Mouse (Mus musculus) large intestine, adult 2 months (tissue): Measurements from ENCODE around the gene Itga6. TPM values are rescaled to one million over a fixed set of nuclear protein-coding genes. Genes with fewer than 3 reads are reported as not detected.

Source experiments
- DNase-seq: peaks from one replicate; pipeline ENCODE4 v3.0.0-alpha.2; 2012; ENCODE audit warnings: low read depth, low spot score
- WGBS: fragments of 180-500 bp; shearing (Covaris S2); methylation state at CpG from one replicate; pipeline ENCODE4 v1.1.7; 2018; 5-methylcytosine and 5-hydroxymethylcytosine counted together
- polyA plus RNA-seq: library from polyadenylated mRNA; depleted of rRNA; stranded (reverse); fragments of >200 nt; gene quantifications from 2 replicates; pipeline ENCODE4 v1.2.3, GENCODE M21; 2012

The Itga6 gene
- polyA plus RNA-seq, 1 experiment: 58.6 TPM

DNA sequence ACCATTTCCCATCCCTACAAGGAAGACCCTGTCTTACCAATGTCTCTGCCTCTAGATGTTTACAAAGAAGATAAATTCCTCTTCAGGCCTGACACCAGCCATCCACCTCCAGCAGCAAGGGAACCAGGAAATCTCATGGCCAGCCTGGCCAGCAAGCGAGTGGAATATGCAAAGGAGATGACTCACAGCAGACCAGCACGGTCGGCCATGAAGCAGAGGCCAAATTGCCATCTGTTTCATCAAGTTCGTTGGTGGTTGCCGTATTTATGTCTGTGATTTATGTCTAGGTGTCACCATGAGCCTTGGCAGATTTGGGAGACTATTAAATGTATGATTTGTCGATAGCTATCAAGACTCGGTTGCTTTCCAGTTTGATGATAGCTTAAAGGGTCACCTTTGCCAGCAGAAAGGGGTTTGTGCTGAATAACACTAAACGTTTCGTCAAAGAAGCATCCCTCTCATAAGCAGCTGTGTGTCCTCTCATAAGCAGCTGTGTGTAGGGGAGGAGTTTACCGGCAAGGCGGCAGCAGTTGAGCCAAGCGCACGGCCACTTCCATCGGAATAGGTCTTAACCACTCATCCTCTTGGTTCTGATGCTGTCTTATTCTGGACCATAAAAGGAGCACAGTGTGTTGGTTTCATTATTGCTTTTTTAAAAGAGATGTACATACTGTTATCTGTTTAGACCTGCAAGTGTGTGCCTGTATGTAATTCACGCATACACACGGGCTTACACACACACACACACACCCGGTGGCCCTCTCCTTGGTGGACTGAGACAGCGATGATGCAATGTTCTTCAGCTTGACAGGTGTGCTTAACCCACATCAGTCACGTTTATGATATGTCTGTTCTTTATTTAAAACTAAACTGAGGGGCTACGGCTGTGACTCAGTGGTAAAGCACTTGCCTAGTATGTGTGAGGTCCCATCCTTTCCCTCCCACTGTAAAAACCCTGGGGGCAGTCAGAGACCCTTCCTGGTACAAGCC lies 14.5 kb upstream of the Itga6 start:
- DNase-seq: no peak
- WGBS: 53% methylated on average over 20 of the region's 20 CpGs

DNA sequence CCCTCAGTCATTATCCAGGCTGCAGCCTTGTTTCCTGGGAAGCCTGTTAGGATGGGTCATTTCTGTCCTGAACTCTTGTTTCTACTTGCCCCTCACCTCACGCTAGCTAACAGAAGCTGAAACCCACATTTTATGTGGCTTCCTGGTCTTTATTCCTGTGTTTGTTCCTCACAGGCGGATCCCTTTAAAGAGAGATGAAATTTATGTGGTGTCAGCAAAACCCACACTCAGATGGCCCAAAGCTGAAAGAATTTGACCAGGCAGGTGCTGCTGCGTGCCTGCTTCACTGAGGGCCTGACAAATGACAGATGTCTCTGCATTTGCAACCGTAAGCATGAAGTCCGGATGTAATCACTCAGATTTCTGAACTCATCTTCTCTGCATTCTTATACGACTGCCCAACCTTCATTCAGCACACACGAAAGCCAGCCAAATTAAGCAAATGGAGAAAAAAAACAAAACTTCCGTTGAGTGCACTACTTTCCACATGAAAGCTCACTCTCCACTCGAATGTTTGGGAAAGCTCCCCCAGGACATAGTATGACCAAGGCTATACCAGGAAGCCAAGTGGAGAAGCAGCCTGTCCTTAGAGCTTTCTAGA lies 10.5 kb upstream of the Itga6 start:
- WGBS: 54% methylated on average over 9 of the region's 9 CpGs
- DNase-seq: no peak

- no peak for DNase-seq
- WGBS: 90% methylated on average over 17 of the region's 17 CpGs
Measured at GRCm38 (mm10) chr2:71735541-71736159, 9.8 kb upstream of the Itga6 start.

DNA sequence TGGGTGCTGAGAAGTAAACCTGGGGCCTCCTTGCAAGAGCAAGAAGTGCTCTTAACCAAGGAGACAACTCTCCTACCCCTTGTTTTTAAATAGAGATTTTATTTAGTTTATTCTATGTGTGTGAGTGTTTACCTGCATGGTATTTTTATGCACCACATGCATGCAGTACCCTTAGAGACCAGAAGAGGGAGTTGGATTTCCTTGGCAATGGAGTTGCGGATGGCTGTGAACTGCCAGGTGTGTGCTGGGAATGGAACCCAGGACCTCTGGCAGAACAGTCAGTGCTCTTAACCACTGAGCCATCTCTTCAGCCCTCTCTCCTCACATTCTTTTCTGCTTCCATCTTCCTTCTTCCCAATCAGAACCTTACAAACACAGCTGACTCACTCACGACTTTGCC lies 9.2 kb upstream of the Itga6 start:
- DNase-seq: no peak
- WGBS: 93% methylated on average over 2 of the region's 2 CpGs

GRCm38 (mm10) chr2:71739173-71739860 lies 6.1 kb upstream of the Itga6 start:
- WGBS: 31% methylated on average over 9 of the region's 9 CpGs
- no peak for DNase-seq

DNA sequence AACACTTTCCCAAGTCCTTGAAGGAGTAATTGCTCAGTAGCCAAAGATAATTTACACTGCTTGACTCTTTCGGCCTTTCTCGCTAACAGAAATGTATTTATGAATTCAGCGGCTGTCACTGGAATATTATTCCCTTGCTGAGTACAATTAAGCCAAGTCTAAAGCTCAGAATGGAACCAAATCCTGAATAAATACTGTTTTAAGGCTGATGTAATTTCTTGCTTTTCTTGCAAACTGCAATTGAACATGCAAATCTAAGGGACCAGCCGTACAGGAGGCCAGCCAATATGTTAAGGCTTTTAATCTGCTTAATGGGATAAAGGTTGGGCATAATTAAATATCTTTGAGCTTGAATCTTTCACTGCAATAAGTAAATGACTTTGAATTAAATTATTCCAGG lies 2.9 kb upstream of the Itga6 start:
- no peak for DNase-seq
- WGBS: 86% methylated on average over 4 of the region's 4 CpGs

GRCm38 (mm10) chr2:71743377-71743776 lies 2.0 kb upstream of the Itga6 start:
- 85% methylated on average over 7 of the region's 7 CpGs for WGBS

DNA sequence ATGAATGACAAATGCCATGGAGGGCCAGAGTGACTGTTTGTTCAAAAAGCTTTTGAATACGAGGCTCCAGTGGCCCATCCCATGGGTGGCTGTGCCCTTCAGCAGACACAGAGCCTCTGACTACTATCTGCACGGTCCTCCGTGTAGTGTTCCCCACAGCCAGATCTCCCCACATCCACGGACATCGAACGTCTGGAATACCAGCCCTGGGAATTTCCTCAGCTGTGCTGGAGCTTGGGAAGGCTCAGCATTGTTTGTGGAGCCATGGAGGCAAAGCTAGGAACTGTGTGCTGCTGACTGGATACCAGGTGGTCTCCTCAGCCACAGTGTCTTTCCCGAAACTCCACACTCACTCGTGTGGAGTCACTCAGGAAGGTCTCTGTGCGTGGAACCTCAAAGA lies 1.1 kb upstream of the Itga6 start:
- WGBS: 73% methylated on average over 9 of the region's 9 CpGs
- no peak for DNase-seq

More at GRCm38 (mm10) chr2:71743377-71743776, 2.0 kb upstream of the Itga6 start:
- no peak for DNase-seq

DNA sequence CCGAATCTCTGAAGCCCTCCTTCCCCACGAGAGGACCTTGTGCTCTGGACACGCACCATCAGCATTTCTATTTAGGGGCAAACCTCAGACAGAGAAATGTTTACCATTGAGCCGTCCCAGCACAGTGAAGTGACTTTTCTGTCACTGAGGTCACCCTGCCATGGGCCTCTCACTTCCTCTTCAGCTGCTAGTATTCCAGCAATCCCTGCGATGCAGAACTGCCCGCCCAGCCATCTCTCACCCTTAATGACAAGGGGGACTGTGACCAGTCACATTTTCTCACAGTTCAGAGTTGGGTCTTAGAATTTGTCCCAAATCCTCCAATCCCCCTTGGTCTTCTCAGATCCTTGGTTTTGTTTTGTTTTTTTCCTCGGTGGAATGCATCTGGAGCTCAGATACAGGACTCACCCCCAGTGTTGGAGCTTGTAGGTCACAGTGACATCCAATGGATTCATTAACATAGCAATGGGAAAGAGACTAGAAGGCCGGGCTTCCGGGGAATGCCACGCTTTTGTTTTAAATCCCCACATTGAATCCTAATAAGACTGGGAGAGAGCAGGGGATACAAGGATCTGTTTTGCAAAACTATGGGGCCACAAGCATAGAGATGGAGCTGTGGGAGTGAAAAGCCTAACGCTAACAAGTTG lies 432 bp upstream of the Itga6 start:
- WGBS: 69% methylated on average over 11 of the region's 11 CpGs
- no peak for DNase-seq

DNA sequence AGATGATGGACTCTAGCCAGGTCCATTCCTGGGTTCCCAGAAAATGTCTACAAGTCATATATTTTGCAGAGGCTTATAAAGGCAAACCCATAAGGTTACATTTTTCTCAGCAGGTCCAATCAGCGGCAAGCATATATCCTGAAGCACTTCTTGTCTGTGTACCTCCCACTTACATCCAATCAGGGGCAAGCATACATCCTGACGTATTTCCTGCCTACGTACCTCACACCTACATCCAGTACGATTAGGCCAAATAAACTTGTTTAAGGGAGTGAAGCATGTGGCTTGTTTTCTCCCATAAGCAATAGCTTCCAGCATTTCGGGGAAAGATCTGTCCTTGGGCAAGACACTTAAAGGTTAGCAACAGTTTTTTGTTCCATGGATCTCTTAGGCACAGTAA lies 3.0 kb downstream of the Itga6 start:
- 94% methylated on average over 5 of the region's 5 CpGs for WGBS
- DNase-seq: no peak

DNA sequence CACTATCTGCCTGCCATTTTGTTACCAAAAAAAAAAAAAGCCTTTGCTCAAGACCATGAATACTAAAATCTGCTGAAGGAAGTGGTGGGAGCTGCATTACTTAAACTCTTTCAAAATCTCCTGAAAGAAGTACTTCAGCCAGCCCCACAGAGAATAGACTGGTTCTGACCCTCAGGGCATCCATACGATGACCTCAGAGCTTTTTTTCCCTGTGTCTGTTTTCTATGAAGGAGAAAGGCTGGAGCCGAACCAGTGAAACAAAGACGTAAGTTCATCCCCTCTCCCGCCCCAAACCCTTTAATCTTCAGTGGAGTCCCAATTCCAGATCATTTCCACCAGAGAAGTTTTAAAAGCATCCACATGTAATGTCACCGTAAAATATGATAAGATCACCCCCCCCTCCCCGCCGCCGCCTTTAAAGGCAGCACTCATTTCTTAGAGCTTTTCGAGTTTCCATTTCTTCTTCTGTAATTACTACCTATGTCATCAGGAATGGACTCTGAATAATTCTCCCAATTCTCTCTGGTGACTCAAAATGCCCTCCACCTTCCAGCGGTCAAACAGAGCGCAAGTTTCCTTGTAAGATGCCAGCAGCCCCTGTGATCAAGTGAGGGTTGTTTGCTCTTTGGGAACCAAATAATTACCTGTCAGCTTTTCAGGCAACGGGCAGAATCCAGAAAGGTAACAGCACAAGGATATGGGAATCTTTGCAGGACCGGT lies 4.1 kb downstream of the Itga6 start:
- DNase-seq: no peak
- WGBS: 76% methylated on average over 13 of the region's 13 CpGs

GRCm38 (mm10) chr2:71750087-71750453 lies 4.7 kb downstream of the Itga6 start:
- WGBS: 65% methylated on average over 10 of the region's 10 CpGs
- no peak for DNase-seq

DNA sequence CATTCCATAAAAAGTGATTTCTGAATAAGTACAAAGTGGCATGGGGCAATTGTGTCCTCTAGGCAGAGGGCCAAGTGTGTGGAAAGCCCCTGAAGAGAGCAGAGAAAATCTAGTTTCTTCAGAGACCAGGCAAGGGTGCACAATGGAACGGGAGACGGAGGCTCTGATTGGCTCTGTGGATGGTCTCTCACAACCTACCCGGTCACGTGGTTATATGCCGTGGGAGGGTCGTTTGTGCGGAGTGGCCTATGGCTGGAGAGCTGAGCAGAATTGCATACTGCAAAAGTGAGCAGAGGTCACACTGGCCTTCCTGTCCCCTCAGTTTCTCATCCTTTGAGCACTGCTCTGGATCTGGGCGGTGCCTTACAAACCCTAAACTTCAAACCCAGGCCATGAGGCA lies 5.9 kb downstream of the Itga6 start:
- DNase-seq: no peak
- WGBS: 56% methylated on average over 8 of the region's 8 CpGs

- 77% methylated on average over 2 of the region's 2 CpGs for WGBS
- no peak for DNase-seq
Measured at GRCm38 (mm10) chr2:71751863-71752262, 6.4 kb downstream of the Itga6 start.

GRCm38 (mm10) chr2:71752383-71752782 lies 7.0 kb downstream of the Itga6 start:
- DNase-seq: no peak
- WGBS: 86% methylated on average over 2 of the region's 2 CpGs

DNA sequence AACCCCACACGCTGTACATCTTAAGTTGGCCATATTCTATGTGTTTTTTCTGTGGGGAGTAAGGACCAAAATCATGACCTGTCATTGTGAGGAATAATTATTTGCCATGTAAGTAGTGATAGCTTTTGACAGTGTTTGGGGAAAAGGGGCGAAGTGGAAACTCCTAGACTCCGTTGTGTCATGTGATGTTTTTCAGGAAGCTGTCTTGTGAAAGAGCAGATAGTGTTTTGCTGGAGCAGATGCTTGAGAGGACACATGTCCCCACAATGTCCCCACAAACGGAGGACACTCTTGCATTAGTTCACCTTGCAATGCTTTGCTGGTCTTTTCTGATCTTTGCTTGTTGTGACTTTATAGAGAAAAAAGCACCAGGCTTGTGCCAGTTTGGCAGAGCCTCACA lies 7.7 kb downstream of the Itga6 start:
- 79% methylated on average over 4 of the region's 4 CpGs for WGBS
- no peak for DNase-seq

DNA sequence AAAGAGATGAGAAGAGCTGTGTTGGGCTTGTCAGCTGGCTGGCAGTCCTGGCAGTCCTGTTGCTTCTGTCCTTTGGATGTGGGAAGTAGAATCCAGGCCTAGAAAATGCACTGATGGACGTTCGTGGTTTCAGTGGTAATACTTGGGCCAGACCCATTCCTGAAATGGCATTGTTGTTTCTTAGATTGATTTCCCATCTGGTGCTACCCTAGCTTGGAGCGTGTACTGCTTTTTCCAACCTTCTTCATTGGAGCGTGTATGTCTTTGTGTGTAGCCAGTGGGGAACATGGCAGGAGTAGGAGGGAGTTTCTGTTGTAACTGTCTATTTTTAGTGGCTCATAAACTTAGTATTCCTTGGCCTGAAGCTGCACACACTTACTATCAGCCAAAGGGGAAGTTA lies 10.3 kb downstream of the Itga6 start:
- 63% methylated on average over 4 of the region's 4 CpGs for WGBS

GRCm38 (mm10) chr2:71757098-71757497 lies 11.7 kb downstream of the Itga6 start:
- no peak for DNase-seq
- WGBS: 13% methylated on average over 5 of the region's 5 CpGs

More for the DNA sequence above, 10.3 kb downstream of the Itga6 start:
- DNase-seq: no peak
